In genomic region chr13:35659406-35659985, GRCm38 (mm10) we compare ENCODE assay signal across 9 mouse cellular contexts. TPM values are rescaled to one million over a fixed set of nuclear protein-coding genes. Genes with fewer than 3 reads are reported as not detected.
DNase-seq lines count a peak whose midpoint lies in the region; ATAC-seq and TF ChIP-seq lines count a peak whose summit lies in the region.
"Had no signal": no experiment of that assay in that cellular context is flagged by ENCODE, and none has a peak within 500 bp of the region (broad histone marks: within the 10 kb centered on the region; RNA-seq: fewer than 3 reads in every experiment).

TSS of gene Cdyl (plus strand) at chr13:35659833.

- H3K9me3 ChIP-seq in heart, embryonic 10.5 days = no peaks in the 10 kb centered on the region
- H3K9me3 ChIP-seq in lung, embryonic 14.5 days (ENCODE audit: low read depth, low read length) = no peaks in the 10 kb centered on the region
- no peaks in the 10 kb centered on the region for H3K9me3 ChIP-seq in embryonic facial prominence, embryonic 14.5 days (ENCODE audit: control insufficient read depth, low read length)
- no peaks in the 10 kb centered on the region for H3K9me3 ChIP-seq in limb, embryonic 15.5 days

- no peaks in the 10 kb centered on the region for H3K4me1 ChIP-seq in heart, embryonic 10.5 days
- H3K4me1 ChIP-seq in lung, embryonic 14.5 days (ENCODE audit: insufficient read depth) = no peaks in the 10 kb centered on the region
- no peaks in the 10 kb centered on the region for H3K4me1 ChIP-seq in embryonic facial prominence, embryonic 14.5 days (ENCODE audit: control insufficient read depth, insufficient read depth, low read length)
- H3K4me1 ChIP-seq in limb, embryonic 15.5 days = no peaks in the 10 kb centered on the region

- TF ChIP-seq CTCF in lung, embryonic 14.5 days (IDR thresholded peaks at IDR 0.05; ENCODE audit: low read depth) = no peak

- no peaks in the 10 kb centered on the region for H3K36me3 ChIP-seq in heart, embryonic 10.5 days
- no peaks in the 10 kb centered on the region for H3K36me3 ChIP-seq in lung, embryonic 14.5 days (ENCODE audit: insufficient read depth)
- H3K36me3 ChIP-seq in embryonic facial prominence, embryonic 14.5 days (ENCODE audit: control insufficient read depth, insufficient read depth, low read length) = no peaks in the 10 kb centered on the region
- H3K36me3 ChIP-seq in limb, embryonic 15.5 days = no peaks in the 10 kb centered on the region

- ATAC-seq in lung, embryonic 14.5 days (ENCODE audit: insufficient read depth) = no peak
- no peak for ATAC-seq in embryonic facial prominence, embryonic 14.5 days (ENCODE audit: low read depth)
- ATAC-seq in limb, embryonic 15.5 days (ENCODE audit: insufficient number of reproducible peaks, low FRiP score, low TSS enrichment, low read depth) = no peak

- H3K4me3 ChIP-seq in heart, embryonic 10.5 days = no peak within 1 kb of the TSS
- H3K4me3 ChIP-seq in lung, embryonic 14.5 days (ENCODE audit: low read depth, low read length) = no peak within 1 kb of the TSS
- H3K4me3 ChIP-seq in embryonic facial prominence, embryonic 14.5 days (ENCODE audit: low read depth, low read length) = no peak within 1 kb of the TSS
- H3K4me3 ChIP-seq in limb, embryonic 15.5 days = no peak within 1 kb of the TSS

- no peak within 1 kb of the TSS for H3K27ac ChIP-seq in heart, embryonic 10.5 days
- H3K27ac ChIP-seq in lung, embryonic 14.5 days (ENCODE audit: low read depth) = no peak within 1 kb of the TSS
- no peak within 1 kb of the TSS for H3K27ac ChIP-seq in embryonic facial prominence, embryonic 14.5 days (replicated peaks; ENCODE audit: low read depth, low read length)
- H3K27ac ChIP-seq in limb, embryonic 15.5 days = no peak within 1 kb of the TSS

- 69% methylated on average over 4 of the region's 4 CpGs for WGBS in heart, embryonic 10.5 days
- WGBS in lung, embryonic 14.5 days = 65% methylated on average over 4 of the region's 4 CpGs
- whole genome bisulfite sequencing in embryonic facial prominence, embryonic 14.5 days = 61% methylated on average over 4 of the region's 4 CpGs
- 47% methylated on average over 4 of the region's 4 CpGs for WGBS in limb, embryonic 15.5 days

- no peaks in the 10 kb centered on the region for H3K27me3 ChIP-seq in heart, embryonic 10.5 days (ENCODE audit: insufficient read depth, poor library complexity, severe bottlenecking)
- no peaks in the 10 kb centered on the region for H3K27me3 ChIP-seq in lung, embryonic 14.5 days (ENCODE audit: insufficient read depth, low read length)
- H3K27me3 ChIP-seq in embryonic facial prominence, embryonic 14.5 days (replicated peaks; ENCODE audit: control insufficient read depth, insufficient read depth, low read length) = no peaks in the 10 kb centered on the region
- H3K27me3 ChIP-seq in limb, embryonic 15.5 days = no peaks in the 10 kb centered on the region

- DNase-seq in heart, embryonic 10.5 days (ENCODE audit: low spot score) = no peak
- no peak for DNase-seq in heart, adult 18-20 months
- DNase-seq in lung, embryonic 14.5 days = no peak
- DNase-seq in lung, postnatal 14 days = no peak
- no peak for DNase-seq in embryonic facial prominence, embryonic 14.5 days (ENCODE audit: low spot score)
- no peak for DNase-seq in embryo, embryonic 9.5 days (ENCODE audit: extremely low spot score)
- no peak for DNase-seq in cerebellum, adult 9-10 months
- DNase-seq: gastrocnemius, postnatal 10 days had no signal

- H3K9ac ChIP-seq in lung, embryonic 14.5 days = no peak within 1 kb of the TSS
- H3K9ac ChIP-seq in embryonic facial prominence, embryonic 14.5 days (ENCODE audit: low read depth, low read length) = no peak within 1 kb of the TSS
- H3K9ac ChIP-seq in limb, embryonic 15.5 days = no peak within 1 kb of the TSS

- no peak within 1 kb of the TSS for H3K4me2 ChIP-seq in lung, embryonic 14.5 days
- no peak within 1 kb of the TSS for H3K4me2 ChIP-seq in embryonic facial prominence, embryonic 14.5 days (ENCODE audit: low read depth, low read length)
- no peak within 1 kb of the TSS for H3K4me2 ChIP-seq in limb, embryonic 15.5 days

RNA-seq across cellular contexts. Expression of gene Cdyl, which starts in this region (rescaled TPM):
- polyA plus RNA-seq in heart, embryonic 10.5 days (2016; fragmentation: Nextera tagmentation; extraction: Ambion mirVana) = 14.6 and 15.7 TPM in 2 replicates
- 1 to 10 TPM; 6.4 to 8.6 TPM for total RNA-seq in heart, adult 18-20 months (2021)
- polyA plus RNA-seq in lung, embryonic 14.5 days (2014; fragmentation: Nextera tagmentation; extraction: Ambion mirVana) = 24.1 and 25.1 TPM in 2 replicates
- 17.5 and 18.2 TPM in 2 replicates for polyA plus RNA-seq in embryonic facial prominence, embryonic 14.5 days (2014; fragmentation: Nextera tagmentation; extraction: Ambion mirVana)
- polyA plus RNA-seq in limb, embryonic 15.5 days (2015; fragmentation: Nextera tagmentation; extraction: Ambion mirVana) = 12.3 and 16.6 TPM in 2 replicates
